Mouse (Mus musculus): ENCODE measurements at regions not wholly inside any gene's neighbourhood (a gene's known extent, or its start where the extent isn't known, plus 50 kb on each side); places are given as distances from the start of the nearest gene placed in this dataset.

DNA sequence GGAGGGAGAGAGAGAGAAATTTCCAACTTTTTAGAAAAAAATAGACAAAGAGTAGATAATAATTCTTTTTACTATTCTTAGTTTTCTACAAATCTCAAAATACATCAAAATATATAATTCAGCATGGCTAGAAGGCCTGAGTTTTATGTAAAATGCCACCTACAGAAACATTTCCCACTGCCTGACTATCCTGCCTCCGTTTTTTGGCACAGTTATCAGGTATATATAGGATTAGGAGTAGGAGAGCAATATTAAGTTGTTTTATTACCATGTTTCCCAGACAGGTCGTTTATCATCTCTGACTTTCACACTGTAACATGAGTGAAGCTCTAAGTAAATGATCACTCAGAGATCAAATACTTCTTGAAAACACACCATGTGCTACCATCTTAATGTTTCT, 224.7 kb upstream of the Actbl2 start:
- no peak for DNase-seq

DNA sequence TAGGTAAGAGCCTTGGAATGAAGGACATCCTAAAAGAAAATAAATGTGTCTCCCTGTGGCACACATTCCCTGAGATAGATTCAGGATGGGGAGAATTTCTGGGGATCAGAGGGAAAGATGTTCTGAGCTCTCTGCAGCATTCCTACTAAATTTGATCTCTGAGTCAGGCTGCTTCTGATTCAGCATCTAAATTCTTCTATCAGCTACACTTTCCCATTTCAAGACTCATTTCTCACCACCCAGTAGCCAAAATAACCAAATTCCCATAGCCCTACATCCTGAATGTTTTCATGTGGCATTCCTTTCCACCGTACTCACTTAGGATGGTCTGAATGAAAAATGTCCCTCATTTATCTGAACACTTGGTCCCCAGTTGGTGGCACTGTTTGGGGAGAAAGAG, 223.2 kb upstream of the Actbl2 start:
- no peak for DNase-seq

DNA sequence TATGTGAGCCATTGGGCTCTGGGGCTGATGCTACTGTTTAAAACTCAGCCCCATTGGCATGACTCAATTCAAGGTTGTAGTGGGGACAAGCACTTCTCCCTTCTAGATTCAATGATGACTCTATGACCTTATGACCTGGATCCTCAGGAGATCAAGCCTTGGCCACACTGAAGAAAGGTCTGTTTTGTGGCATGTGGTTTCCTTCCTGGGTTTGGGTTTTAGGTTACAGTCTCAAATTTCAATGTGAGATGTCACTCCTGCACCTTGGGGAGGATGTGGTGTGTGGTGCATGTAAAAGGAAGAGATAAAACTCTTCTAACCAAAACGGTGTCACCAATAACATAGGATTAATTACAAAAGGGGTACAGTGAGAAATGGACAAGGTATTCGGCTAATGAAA, 211.2 kb upstream of the Actbl2 start:
- no peak for DNase-seq

DNA sequence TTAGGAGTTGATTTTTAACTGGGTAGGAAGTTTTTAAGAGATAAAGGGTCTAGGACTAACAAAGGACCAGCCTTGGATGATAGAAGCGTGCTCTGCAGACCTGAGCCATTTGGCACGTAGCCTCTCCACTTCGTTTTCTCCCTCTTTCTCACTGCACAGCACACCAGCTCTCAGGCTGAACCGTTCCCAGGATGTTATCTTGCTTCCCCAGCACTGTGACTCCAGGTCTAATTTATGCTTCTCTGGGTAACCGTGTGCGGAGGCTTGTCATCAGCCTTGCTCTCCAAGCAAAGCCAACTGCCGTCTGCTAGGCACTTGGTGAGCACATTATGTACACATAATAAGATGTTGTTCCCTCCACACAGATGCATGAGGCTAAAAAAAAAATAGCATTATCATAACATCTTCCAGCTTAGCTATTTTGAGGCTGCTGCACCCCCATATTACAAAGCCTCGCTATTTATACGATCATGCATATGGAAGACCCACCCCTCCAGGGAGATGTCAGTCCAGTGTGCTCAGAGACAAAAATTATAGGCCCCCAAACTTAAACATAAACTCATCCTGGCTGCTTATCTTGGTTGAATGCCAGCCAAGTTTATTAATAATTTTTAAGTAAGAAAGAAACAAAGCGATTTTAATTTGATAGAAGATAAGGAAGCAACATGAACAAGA, 210.3 kb upstream of the Actbl2 start:
- no peak for DNase-seq

DNA sequence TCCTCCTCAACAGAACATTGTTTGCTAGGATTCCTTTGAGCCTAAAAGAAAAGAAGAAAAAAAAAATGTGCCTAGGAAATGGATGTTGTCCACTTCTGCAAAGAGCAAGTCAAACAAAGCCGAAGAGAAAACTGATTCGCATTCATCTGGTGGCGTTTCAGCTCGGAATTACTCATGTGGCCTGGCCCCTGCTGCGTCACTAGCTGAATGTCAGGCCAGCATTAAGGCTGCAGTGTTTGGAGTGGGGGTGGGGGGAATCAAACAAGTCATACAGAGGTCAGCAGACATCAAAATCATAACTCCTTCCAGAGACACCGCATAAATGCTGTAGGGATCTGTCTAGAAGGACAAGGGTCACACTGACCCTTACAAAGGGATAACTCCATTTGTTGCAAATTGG, 204.7 kb upstream of the Actbl2 start:
- DNase-seq, result no peak

DNA sequence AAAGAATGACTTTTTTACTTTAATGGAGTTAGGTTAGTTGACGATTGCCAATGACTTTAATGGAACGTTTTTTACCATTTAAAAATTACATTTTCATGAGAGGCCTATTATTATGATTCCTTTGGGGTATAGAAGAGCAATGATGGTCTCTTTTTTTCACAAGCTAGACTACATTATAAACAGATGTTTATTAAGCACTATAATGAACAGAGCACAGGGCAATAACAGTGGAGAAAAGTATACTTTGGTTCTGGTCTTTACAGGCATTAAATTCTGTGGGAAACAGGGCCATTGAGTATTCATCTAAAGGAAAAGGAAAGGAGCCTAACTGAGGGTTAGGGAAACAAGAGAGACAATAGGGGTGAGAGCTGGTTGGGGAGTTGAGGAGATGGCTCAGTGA, 199.0 kb upstream of the Actbl2 start:
- no peak for DNase-seq

DNA sequence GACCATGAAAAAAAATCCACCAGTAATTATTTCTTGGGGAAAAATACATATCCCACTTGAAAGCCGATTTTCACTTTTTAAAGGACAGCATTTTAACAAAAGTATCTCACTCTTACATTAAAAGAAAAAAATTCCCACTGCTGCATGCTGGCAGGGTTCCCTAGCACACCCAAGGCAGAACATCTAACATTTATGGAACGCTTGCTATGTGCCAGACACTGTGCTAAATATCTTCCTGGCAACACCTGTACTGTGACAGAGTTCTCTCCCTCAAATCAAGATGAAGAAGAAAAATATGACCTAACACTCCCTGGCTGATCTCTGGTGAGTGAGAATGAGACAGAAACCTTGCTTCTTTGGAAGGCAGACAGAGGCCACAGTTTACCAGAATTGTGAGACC, 167.1 kb upstream of the Actbl2 start:
- DNase-seq, result no peak

DNA sequence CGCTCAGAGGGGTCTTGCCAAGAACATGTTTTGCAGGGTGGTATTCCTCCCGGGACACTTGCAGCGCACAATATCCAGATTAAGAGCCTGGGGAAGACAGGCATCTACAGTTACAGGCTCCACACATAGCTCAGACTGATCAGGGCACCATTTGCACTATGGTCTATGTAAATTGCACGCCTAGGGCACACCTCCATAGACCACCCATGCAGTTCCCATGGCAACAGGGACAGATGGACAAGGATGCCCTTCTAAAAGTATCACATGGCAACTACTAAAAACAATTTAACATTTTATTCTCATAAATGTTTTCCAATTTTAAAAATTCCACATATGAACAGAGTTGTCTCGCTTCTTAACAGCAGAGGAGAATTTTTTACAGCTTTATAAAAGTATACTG, 158.7 kb upstream of the Actbl2 start:
- no peak for DNase-seq

DNA sequence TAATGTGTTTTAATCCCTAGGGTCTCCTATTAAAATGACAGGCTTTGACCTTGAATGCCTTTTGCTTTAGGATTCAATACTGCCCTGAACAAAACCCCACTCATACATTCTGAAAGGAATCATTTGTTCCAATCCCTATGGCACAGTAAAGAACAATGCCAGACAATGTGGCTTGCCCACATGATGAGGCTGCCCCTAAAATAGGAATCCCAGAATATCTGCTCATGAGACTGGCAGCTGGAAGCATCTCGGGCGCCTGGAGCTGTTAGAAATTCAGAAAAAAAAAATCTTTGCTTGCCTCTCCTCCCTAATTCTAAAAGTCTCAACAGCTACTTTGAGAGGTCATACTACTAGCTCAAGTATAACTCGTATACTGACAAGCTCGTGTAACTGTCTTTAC, 157.5 kb upstream of the Actbl2 start:
- no peak for DNase-seq

DNA sequence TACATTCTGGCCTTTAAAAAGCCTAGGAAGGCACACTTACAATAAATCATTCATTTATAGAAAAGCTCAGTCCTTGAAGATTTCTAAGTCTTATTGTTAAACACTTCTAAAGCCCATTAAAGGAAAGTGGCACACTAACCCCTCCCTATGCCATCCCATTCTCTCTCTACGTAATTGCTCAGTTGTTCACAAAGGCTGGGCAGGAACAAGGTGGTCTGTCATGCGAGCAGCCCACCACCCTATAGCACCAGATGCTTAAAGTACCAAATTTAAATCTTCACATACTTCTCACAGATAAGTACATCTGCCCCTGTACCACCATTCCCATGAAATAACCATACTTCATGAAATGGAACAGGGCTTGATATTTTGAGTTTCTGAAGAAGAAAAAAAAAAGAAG, 156.1 kb upstream of the Actbl2 start:
- DNase-seq, result no peak

DNA sequence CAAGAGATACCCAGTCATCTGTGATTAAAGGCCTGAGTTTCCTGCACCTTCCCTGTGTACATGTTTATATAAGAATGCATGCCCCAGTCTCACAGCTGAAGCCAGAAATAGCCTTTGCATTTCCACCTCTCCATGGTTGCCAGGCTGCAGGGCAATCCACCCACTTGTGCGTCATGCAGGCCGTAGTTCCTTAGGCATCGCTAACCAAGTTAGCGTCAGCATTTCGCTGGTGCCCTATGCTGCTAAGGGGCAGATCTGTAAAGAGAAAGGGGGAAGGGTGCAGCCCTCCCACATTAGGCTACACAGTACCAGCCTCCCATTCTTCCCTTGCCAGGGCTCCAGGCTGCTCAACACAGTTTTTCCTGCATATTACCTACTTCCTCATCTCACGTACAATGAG, 155.6 kb upstream of the Actbl2 start:
- no peak for DNase-seq

DNA sequence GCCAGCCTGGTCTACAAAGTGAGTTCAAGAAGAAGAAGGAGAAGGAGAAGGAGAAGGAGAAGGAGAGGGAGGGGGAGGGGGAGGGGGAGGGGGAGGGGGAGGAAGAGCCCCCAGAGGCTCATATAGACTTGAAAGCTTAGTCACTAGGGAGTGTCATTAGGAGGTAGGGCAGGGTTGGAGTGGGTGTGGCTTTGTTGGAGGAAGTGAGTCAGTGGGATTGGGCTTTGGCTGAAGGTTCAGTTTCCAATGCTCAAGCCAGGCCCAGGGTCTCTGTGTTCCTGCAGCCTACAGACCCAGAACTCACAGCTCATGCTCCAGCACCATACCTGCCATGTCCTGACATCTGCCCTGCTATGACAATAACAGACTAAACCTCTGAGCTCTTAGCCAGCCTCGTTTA, 154.4 kb upstream of the Actbl2 start:
- no peak for DNase-seq

DNA sequence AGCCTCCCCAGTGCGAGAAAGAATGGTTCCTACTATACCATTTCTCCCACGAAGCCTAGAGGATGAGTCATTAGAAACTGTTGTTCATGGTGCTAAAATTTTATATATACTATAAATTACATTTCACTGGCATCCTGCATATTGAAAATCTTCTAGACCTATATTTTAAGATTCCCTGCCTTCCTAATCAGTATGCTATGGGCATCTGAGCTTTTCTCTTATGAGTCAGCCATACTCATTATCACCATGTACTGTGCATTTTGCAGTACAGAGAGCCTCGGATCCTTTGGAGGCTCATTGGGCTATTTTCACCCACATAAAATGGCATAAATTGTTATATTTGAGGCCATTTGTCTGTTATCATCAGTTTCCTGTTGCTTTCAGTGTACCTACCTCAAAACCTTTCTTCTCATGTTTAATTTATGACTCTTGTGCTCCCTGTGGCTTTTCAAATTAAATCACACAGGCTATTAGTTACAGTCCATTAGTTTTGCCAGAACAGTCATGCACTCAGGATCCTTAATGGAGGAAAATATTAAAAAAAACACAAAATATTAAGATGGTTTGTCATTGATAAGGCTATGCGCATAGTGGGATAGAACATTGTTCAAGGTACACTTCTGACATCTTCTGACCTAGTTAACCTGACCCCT, 150.1 kb upstream of the Actbl2 start:
- no peak for DNase-seq

DNA sequence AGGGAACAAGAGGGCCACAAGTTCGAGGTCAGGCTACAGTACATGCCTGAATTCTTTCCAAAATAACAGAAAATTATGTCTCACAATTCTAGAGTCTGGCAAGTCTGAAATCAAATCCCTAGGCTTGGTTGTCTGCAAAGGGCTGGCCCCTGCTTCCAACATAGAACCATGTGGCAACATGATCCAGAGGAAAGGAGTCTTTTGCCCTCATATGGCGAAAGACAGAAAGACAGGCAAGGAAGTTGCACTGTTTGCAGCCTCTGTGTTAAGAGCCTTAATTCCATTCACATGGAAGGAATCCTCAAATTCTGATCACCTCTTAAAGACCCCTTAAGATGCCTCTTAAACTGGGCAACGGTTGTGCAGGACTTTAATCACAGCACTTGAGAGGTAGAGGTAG, 123.7 kb upstream of the Actbl2 start:
- no peak for DNase-seq

DNA sequence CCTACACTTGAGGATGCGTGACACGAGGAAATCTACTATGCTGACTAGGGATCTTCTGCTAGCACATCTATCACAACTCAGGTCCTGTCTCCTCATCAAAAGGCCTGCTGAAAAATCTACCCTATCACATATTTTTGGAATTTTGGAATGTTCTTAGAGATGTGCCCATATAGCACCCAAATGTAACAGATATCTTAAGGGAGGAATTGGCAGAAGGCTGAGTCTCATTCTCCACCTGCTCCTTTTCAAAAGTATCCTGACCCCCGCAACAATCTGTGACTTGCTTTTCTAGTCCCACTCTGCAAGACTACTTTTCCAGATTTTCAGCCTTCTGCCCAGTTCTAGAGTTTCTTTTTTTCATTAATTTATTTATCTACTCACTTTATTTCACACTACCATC, 118.4 kb upstream of the Actbl2 start:
- no peak for DNase-seq

DNA sequence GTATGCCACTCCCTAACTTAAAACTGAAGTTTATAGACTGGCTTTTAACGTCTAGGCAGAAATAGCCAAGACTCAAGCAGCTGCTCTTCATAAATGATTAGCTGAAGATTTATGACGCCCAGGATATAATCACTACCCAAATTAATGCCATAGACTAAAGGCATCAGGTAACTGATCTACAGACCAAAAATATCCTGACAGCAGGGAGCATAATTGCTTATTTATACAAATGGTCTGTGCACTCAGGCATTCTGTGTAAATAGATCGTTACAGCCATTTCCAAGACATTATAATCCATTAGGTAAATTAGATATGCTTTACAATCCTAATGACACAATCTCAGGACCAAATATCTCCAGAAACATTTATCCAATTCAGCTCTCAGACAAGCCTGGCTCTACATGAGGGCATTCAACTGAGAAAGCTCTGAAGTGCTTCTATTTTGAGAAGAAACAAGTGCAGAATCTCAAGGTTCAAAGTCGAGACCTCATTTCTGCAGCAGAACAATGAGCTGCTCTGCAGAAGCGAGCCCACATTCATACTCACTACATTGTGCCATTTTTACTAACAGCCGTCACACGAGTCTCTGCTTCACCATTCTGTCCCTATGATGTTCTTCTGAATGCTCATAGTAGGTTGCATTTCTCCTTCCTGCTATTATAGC, 111.9 kb upstream of the Actbl2 start:
- no peak for DNase-seq

DNA sequence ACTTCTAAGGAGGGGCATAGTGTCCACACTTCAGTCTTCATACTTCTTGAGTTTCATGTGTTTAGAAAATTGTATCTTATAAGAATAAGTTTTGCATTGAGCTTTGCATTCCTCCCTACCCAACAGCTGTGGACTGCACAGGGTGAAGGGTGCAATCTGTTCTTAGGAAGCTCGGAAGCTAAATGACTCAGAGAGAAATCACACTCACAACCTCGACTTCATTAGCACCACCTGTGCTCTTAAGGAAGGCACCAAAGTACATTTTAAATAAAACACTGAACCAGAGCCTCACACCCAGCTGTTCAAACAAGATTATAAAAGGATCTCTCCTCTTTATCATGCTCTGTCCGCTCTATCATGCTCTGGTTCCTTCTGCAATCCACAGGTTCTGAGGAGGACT, 110.1 kb upstream of the Actbl2 start:
- DNase-seq, result no peak

DNA sequence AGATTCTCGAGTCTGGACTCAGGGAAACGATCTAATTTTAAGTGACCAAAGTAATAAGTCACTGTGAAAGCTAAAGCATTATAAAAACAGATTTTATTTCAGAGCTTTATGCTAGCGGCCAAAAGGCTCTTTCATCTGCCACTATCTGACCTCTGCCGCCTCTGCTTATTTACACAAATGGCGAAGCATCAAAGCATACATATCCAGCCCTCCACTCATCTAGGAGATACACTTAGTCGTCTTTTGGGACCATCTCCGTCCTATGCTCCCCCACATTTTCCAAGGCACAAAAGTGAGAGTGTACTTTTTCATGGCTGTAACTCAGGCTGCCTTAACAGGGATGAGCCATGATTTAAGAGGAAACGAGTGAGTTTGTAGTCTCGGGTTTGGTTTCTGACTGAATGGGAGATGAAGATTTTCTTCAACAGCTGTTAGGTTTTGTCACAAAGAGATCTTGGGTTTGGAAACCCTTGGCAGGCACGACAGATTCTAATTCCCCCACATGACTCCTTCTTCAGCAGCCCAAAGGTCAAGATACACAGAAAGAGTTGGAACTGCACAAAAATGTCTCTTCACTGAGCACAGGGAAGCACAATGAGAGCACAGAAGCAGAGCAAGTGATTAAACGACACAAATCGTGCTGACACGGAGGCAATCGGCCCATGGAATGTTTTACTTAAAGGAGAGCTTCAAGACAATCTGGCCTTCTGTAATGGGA, 96.7 kb upstream of the Actbl2 start:
- peak in 1 of 2 experiments; percentile 2 for DNase-seq

DNA sequence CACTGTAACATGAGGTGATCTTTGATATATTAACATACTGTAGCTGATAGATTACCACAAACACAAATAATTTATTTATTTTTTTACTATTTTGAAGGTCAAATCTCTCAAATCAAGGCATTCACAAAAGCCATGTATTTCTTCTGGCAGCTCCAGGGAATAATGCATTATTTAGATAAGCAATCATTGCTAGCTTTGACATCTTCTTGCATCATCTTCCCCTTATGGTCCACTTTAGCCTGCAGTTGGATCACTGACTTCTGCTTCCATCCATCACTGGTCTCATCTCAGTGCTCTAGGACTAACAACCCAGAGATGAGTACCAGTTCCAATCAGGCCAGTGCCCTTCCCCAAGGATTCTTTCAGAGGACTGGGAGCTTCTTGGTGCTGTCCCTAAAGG, 95.3 kb upstream of the Actbl2 start:
- no peak for DNase-seq

DNA sequence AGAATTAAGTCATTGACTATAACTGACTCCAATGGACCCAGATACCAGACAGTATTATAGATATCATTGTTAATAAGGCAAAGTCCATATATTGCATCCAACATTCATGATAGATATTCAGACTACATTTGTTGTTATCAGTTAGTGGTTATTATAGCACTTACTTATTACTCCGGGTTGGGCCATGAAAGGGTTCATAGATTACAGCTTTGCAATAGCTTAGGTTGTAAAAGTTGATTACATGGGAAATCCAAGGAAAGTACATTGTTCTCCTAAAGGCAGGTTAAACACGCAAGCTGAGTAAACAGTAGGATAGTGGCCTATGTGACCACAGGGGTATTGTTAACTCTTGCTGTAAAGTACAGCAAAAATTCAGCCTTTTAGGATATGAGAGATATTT, 89.3 kb upstream of the Actbl2 start:
- no peak for DNase-seq

DNA sequence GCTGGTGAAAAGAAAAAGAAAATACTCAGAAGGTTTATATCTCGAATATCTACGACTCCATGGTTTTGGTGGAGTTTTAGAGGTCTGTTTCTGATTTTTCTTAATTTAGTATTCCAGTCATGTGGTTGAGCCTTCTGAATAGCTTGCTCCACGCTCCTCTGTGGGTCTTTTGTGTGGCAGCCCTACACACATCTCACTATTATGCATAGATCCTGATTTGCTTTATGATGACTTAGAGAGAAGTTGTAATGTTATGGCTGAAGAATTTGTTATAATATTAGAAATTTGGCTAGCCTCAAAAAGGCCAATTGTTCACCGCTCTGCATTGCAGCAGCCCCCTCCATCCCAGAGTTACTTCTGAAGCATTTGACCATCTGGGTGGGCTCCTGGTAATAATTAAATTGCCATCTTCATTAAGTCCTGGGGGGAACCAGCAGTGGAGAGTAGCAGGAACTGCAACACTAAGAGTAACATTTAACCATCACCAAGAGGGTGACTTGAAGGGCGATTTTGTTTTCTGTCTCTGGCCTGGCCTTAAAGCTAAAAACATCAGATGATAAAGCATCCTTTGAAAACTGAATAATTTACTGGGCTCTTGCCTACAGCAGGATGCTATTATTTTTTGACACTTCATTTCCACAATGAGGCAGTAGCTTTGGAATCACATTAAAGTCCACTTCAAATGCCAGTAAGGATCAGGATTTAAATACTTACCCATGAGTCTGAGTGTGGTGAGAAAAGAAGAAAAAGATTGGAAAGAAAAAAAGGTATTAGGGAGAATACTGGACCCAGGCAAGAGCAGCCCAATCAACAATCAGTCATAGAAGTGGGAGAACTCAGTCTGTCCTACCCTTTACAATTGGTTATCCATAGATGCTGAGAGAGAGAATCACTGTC, 84.3 kb upstream of the Actbl2 start:
- DNase-seq, result no peak

DNA sequence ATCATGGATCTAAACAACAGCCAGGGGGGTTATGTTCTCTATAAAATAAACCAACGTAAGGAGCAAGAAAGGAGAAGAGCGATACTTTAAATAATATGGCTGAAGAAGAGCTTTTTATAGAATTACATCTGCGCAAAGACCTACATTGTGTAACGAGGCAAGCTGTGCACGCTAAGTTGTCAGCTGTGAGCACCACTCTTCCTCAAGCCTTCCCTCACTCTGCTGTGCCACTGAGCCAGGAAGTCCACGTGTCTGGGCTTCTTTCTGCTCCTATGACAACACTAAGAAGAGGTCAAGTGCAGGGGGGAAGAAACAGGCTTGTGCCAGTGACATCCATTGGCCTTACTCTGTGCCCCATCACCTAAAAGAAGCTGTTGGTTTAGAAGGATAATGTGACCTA, 75.6 kb upstream of the Actbl2 start:
- no peak for DNase-seq

DNA sequence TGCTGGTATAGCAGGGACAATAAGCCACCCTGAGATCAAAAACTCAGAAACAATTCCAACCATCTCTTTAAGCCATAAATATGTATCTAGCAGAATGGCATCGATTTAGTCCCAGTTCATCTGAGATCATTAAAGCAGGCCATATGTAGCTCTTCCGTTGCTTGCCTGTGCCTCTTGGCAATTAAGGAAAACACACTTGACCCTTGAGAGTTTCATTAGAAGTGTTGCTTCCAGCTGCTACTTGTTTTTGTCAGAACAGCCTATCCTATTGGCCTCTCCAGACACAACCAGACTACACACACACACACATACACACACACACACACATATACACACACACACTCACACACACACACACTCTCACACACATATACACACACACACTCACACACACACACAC, 71.5 kb upstream of the Actbl2 start:
- no peak for DNase-seq
